Mouse (Mus musculus): Measurements from ENCODE around the gene Slc39a13.

DNA sequence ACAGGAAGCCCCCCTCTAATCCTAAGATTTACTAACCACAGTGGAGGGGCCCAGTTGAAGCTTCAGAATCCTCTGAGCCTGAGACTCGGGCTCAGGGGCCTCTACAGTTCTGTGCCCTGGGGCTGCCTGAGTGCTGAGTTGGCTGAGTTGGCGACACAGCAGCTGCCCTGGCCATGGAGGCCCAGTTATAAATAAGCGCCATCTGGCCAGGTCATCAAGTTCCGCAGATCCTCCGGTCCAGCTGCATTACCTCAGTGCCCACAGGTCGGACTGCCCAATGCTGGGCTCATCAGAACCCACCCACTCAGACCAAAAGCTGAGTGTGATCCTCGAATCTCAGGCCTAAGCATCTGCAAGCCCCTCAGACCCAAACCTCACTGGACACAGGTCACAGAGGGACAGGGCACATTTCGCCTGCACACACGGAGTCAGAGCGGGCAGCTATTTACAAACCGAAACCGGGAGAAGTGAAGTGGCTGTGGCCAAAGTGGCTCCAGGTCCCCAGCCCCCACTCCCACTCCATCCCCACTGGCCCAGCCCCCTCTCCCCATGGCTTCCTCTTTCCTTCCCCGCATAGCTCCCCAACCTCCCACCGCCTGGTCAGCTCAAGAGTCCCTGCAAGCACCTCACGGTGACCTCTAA, 14.1 kb upstream of the Slc39a13 start:
- TF ChIP-seq GATA1 (IDR thresholded peaks at IDR 0.05; ENCODE audit: borderline replicate concordance, low read length) (no peak), FLI1 (IDR thresholded peaks at IDR 0.05; ENCODE audit: low read length) (no peak)
